Mouse (Mus musculus) hindbrain, embryonic 12.5 days (tissue): ENCODE measurements around the gene Il17re. TPM values are rescaled to one million over a fixed set of nuclear protein-coding genes. Genes with fewer than 3 reads are reported as not detected.
A peak's percentile ranks its signal among the peaks of the same experiment; 100 is the strongest.

ENCODE experiments used
- ATAC-seq: fragments of 200-750 bp; cut with Nextera tagmentation; 2 replicates; pipeline ENCODE4 v1.8.0; 2017; ENCODE audit warnings: moderate TSS enrichment; ENCODE audit not compliant: low FRiP score
- H3K27ac ChIP-seq: fragments of 300-500 bp; sonication (generic); 2 replicates; pipeline ENCODE4 v1.5.1; 2016; ENCODE audit warnings: mild to moderate bottlenecking
- H3K27me3 ChIP-seq: fragments of 300-500 bp; sonication (generic); 2 replicates; pipeline ENCODE4 v1.6.1; 2016; ENCODE audit warnings: mild to moderate bottlenecking
- H3K36me3 ChIP-seq: fragments of 300-500 bp; sonication (generic); 2 replicates; pipeline ENCODE4 v1.6.1; 2016; ENCODE audit warnings: mild to moderate bottlenecking
- H3K4me1 ChIP-seq: fragments of 300-500 bp; sonication (generic); 2 replicates; pipeline ENCODE4 v1.6.1; 2016
- H3K4me2 ChIP-seq: fragments of 300-500 bp; sonication (generic); replicated peaks from 2 replicates; pipeline ENCODE4 v1.6.1; 2016; ENCODE audit warnings: mild to moderate bottlenecking
- H3K4me3 ChIP-seq: fragments of 300-500 bp; sonication (generic); 2 replicates; pipeline ENCODE4 v1.5.1; 2016; ENCODE audit warnings: mild to moderate bottlenecking
- H3K9ac ChIP-seq: fragments of 300-500 bp; sonication (generic); 2 replicates; pipeline ENCODE4 v1.6.1; 2016; ENCODE audit warnings: mild to moderate bottlenecking, moderate library complexity
- H3K9me3 ChIP-seq: fragments of 300-500 bp; sonication (generic); replicated peaks from 2 replicates; pipeline ENCODE4 v1.6.1; 2016; ENCODE audit warnings: mild to moderate bottlenecking
- WGBS: fragments of 180-500 bp; shearing (Covaris S2); methylation state at CpG from one replicate; pipeline ENCODE4 v1.1.7; 2016; 5-methylcytosine and 5-hydroxymethylcytosine counted together
- polyA plus RNA-seq: library from polyadenylated mRNA; unstranded; fragments of >200 nt; fragmentation: Nextera tagmentation; extraction: Ambion mirVana; gene quantifications from 2 replicates; pipeline ENCODE4 v1.2.1, GENCODE M21; 2016

Gene Il17re
- polyA plus RNA-seq, 1 experiment from 2014 or later = 1.1 TPM

DNA sequence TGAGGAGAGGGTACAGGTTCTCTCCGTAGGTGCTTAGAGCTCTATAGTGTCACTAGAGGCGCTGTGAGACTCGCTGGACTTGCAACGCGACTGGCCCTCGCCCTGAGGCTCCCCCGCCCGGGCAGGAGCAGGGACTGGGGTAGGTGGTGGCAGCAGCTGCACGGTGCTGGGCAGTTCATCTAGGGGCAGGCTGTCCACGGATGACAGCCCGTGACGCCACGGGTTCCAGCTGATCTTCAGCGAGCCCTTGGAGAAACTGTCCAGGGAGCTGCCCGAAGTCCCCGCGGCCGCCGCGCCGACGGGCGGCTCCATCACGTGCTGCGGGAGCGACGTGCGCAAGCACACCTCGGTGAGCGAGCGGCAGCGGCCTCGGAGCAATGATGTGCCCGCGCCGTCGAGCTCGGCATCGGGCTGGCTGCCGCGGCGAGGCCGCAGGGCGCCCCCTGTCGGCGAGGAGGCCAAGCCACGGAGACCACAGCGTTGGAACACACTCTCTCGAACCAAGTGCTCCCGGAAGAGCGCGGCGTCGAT lies 36.0 kb downstream of the Il17re start:
- Histone ChIP-seq H3K27ac (peak overlapping the region; percentile 48; the same call in 1 of the 2 replicates), H3K9me3 (no peaks in the 10 kb centered on the region), H3K27me3 (peaks cover 15% of the 10 kb centered on the region), H3K36me3 (peaks cover 30% of the 10 kb centered on the region), H3K4me3 (peak overlapping the region; percentile 39), H3K4me2 (peak overlapping the region; percentile 59), H3K9ac (peak overlapping the region; percentile 56), H3K4me1 (peaks cover 19% of the 10 kb centered on the region)
- WGBS = 1% methylated on average over 54 of the region's 54 CpGs
- peak; percentile 80 for ATAC-seq

DNA sequence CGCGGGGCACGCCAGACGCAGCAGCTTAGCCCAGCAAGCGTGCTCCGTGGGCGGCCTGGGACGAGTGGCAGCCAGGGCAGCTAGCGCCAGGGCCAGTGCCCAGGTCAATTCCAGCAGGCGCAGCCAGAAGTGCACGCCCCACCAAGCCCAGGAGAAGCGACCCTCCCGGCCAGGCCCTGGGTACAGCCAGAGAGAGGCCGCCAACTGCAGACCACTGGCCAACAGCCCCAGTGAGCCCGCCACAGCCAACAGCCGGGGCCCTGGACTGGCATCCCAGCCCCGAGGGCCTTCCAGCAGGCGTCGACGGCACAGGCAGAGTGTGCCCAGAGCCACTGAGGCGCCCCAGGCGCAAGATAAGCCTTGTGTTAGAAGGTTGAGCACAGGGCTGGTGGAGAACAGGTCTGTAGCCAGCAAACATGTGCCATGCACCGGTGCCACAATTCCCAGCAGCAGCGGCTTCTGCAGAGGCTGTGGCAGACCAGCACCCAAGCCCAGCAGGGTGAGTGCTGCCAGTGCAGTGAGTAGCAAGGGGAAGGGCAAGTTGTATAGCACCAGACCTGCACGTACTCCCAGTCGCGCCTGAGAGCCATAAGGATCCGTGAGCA lies 36.9 kb downstream of the Il17re start:
- H3K4me3 ChIP-seq = peak overlapping the region; percentile 39
- H3K27ac ChIP-seq = no peak overlapping the region
- H3K4me2 ChIP-seq = peak overlapping the region; percentile 59
- peak; percentile 24 for ATAC-seq
- peaks cover 22% of the 10 kb centered on the region for H3K36me3 ChIP-seq
- H3K4me1 ChIP-seq = peaks cover 19% of the 10 kb centered on the region
- peaks cover 15% of the 10 kb centered on the region for H3K27me3 ChIP-seq
- H3K9ac ChIP-seq = peak overlapping the region; percentile 23; the same call in 1 of the 2 replicates
- 50% methylated on average over 28 of the region's 28 CpGs for WGBS
- no peaks in the 10 kb centered on the region for H3K9me3 ChIP-seq

DNA sequence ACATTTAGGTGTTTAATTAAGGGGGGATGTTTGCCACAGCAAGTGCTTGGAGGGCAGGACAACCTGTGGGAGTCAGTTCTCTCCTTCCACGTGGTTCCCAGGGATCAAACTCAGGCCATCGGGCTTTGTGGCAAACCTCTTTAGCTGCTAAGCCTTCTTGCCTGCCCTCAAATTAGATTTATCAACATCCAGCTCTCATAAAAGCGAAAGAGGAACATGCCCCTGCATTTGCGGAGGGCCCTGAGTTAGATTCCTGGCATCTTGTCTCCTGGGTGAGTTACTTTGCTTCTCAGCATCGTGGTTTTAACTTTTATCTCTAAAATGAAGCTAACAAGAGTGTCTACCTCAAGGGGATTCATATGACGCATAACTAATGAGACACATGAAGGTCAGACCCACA lies 41.1 kb downstream of the Il17re start:
- 78% methylated on average over 6 of the region's 6 CpGs for WGBS
- no peak for ATAC-seq
- Histone ChIP-seq H3K4me1 (peaks cover 23% of the 10 kb centered on the region), H3K27me3 (peaks cover 28% of the 10 kb centered on the region), H3K4me3 (no peak overlapping the region), H3K9me3 (no peaks in the 10 kb centered on the region), H3K36me3 (no peaks in the 10 kb centered on the region), H3K27ac (no peak overlapping the region), H3K9ac (no peak overlapping the region), H3K4me2 (no peak overlapping the region)

DNA sequence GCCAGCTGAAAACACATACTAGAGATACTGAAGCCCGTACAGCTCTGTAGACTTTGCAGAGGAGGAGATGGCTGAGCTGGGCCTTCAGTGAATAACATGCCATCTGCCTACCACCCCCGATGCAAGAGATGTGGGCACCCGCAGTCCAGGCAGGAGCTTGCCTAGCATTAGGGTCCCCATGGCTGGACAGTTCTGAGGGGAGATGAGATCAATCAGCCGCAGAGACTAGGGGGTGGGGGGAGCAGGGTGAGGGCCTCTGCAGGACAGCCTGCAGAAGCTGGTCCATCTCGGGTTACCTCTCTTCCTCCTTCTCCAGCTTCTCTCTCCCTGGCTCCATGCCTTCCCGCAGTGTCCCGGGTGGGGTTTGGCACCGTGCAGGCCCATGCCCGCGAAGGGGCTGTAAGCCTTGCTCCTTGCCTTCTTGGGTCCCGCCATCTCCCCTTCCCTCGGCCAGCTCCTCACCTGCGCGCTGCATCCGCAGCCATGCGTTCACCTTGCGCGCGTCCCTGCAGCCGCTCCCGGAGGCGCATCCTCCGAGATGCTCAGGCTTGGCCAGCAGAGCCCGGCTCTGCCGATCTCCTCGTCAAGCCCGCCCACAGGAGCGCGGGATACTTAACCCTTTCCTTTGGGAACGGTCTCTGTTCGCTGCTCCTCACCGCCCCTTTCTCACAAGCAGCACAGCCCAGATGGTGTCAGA lies 43.3 kb downstream of the Il17re start, which contains the start of gene Prrt3:
Gene Prrt3, minus strand, starts transcription at position 544 of the 697 bp plus-strand sequence.
- Histone ChIP-seq H3K27ac (0 out of 2 replicates have a peak within 1 kb of the TSS, but pooled peaks have one; percentile 8), H3K9me3 (no peaks in the 10 kb centered on the region), H3K36me3 (no peaks in the 10 kb centered on the region), H3K4me3 (peak within 1 kb of the TSS; percentile 52), H3K27me3 (peaks cover 13% of the 10 kb centered on the region), H3K4me1 (peaks cover 7% of the 10 kb centered on the region), H3K4me2 (peak within 1 kb of the TSS; percentile 82), H3K9ac (peak within 1 kb of the TSS; percentile 74)
- 3% methylated on average over 32 of the region's 32 CpGs for WGBS
- ATAC-seq = peak; percentile 79

DNA sequence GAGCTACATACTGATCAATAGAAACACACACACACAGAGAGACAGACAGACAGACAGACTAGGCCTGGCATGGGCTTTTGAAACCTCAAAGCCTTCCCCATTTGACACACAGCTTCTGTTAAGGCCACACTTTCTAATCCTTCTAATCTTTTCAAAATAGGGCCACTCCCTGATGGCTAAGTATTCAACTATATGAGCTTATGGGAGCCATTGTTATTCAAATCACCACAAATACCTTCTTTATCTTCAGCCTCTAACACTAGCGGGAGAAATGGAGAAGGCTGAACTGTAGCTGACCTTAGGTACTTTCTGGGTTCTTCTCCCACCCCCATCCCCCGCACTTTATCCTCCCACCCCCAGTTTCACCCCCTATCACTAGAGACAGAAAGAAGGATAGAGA lies 44.5 kb downstream of the Il17re start:
- H3K27me3 ChIP-seq = peaks cover 13% of the 10 kb centered on the region
- H3K9ac ChIP-seq = no peak overlapping the region
- no peak overlapping the region for H3K4me3 ChIP-seq
- H3K9me3 ChIP-seq = no peaks in the 10 kb centered on the region
- no peaks in the 10 kb centered on the region for H3K36me3 ChIP-seq
- H3K4me1 ChIP-seq = peaks cover 8% of the 10 kb centered on the region
- ATAC-seq = no peak
- WGBS = 65% methylated on average over 2 of the region's 2 CpGs
- no peak overlapping the region for H3K27ac ChIP-seq
- no peak overlapping the region for H3K4me2 ChIP-seq

DNA sequence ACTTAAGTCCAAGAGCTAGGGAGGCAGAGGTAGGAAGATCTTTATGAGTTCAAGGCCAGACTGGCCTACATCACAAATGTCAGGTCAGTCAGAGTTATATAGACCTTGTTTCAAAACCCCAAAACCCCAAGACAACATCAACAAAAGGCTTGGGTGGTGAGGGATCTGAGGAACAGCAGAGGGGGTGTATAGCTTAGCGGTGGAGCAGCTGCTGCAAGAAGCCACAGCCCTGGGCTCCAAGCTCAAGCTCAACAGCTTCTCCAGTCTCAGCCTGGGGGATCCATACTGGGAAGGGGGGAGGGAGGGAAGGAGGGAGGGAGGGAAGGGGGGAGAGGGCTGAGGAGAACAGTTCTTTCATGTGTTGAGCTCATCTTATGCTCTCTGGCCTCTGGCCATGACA lies 47.4 kb downstream of the Il17re start:
- Histone ChIP-seq H3K4me2 (no peak overlapping the region), H3K27me3 (peaks cover 7% of the 10 kb centered on the region), H3K4me3 (no peak overlapping the region), H3K36me3 (no peaks in the 10 kb centered on the region), H3K27ac (no peak overlapping the region), H3K9me3 (no peaks in the 10 kb centered on the region), H3K4me1 (peaks cover 13% of the 10 kb centered on the region), H3K9ac (no peak overlapping the region)
- 80% methylated on average over 1 of the region's 1 CpGs for WGBS
- ATAC-seq = no peak

DNA sequence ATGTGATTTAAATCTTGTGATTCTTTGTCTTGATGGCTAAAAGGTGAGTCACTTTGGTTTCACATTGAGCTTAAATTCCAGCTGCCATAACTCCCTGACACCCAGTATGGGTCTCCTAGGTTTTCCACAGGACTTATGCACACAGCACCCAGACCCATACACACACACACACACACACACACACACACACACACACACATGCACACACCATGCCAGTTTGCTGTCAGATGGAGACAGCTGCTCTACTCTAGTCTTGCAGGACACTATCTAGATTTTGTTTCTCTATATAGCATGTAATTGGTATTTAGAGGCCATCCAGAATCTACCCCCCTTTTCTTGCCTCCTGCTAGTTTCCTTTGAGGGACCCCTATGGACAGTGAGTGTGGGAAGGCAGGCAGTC lies 48.8 kb downstream of the Il17re start:
- no peaks in the 10 kb centered on the region; the same call in 1 of the 2 replicates for H3K27me3 ChIP-seq
- 0 out of 2 replicates have a peak, but pooled peaks cover 5% of the 10 kb centered on the region for H3K4me1 ChIP-seq
- no peak overlapping the region for H3K4me3 ChIP-seq
- H3K9me3 ChIP-seq = no peaks in the 10 kb centered on the region
- H3K9ac ChIP-seq = no peak overlapping the region
- no peaks in the 10 kb centered on the region for H3K36me3 ChIP-seq
- no peak overlapping the region for H3K27ac ChIP-seq
- no peak for ATAC-seq
- H3K4me2 ChIP-seq = no peak overlapping the region

DNA sequence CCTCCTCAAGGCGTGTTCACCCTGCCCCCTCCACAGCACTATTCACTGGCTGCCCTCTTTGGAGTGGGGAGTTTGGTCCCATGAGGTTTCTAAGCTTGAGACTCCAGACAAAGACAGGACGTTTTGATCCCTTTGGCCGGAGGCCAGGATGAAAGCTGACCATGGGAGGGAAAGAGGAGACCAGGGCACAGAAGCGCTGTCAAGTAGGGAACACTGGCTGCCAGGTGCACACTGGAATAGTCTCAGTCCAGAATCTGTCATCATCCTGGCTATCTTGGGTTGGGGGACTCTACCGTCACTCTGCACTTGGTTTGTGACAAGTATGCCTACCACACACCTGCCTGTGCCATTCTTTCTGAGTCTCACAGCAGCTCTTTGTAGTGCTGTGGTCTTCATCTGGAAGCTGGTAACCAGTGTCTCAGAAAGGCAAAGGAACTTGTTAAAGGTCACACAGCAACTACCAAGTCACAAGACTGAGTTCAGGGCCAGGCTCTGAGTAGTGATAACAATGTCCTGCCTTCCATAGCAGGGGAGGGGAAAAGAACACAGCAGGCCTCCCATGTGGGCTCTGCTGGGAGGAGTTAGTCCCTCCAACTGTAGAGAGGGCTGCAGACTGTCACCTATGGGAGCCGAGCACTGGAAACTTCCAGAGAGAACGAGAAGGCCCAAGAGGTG lies 50.1 kb downstream of the Il17re start:
- no peak overlapping the region for H3K27ac ChIP-seq

DNA sequence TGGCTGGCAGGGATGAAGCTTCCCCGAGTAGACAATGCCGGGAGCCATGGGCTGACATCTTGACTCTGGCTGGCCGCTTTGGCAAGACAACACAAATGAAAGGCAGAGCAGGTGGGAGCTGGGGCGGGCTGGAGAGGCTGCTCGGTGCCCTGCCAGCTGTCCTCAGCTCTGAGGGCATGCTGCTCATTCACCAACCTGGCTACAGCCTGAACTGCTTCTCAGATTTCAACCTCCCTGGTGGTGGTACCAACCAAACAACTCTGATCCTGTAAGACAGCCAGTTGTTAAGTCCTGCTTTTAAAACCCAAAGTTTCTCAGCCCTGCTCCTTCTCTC lies 50.6 kb downstream of the Il17re start:
- no peak overlapping the region for H3K9ac ChIP-seq
- no peak overlapping the region for H3K27ac ChIP-seq
- no peaks in the 10 kb centered on the region for H3K9me3 ChIP-seq
- no peaks in the 10 kb centered on the region for H3K27me3 ChIP-seq
- 0 out of 2 replicates have a peak, but pooled peaks cover 5% of the 10 kb centered on the region for H3K4me1 ChIP-seq
- no peak for ATAC-seq
- peaks cover 9% of the 10 kb centered on the region for H3K36me3 ChIP-seq
- 51% methylated on average over 5 of the region's 5 CpGs for WGBS
- H3K4me3 ChIP-seq = no peak overlapping the region
- H3K4me2 ChIP-seq = no peak overlapping the region

More for the DNA sequence above, 50.1 kb downstream of the Il17re start:
- Histone ChIP-seq H3K4me3 (no peak overlapping the region), H3K4me2 (no peak overlapping the region), H3K36me3 (peaks cover 4% of the 10 kb centered on the region), H3K9me3 (no peaks in the 10 kb centered on the region), H3K4me1 (0 out of 2 replicates have a peak, but pooled peaks cover 5% of the 10 kb centered on the region), H3K27me3 (no peaks in the 10 kb centered on the region), H3K9ac (no peak overlapping the region)
- WGBS = 61% methylated on average over 7 of the region's 7 CpGs
- ATAC-seq = no peak

DNA sequence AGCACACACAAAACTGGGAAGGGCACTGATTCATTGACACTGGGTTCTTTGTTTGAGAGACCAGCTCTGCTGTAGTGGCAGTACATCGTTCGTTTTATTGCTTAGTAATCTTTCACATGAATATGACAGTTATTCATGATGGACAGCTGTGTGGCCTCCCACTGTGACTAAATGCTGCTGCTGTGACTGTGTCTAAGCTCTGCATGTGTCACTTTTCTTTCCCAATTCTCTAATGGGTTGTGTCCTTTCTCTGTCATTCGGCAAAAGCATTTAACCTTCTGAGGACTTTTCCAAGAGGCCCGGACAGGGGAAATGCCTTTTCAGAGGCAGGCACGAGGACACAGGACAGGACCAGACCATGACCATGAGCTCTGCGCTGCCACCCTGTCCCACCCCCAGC lies 55.7 kb downstream of the Il17re start:
- no peak overlapping the region for H3K27ac ChIP-seq
- no peaks in the 10 kb centered on the region for H3K4me1 ChIP-seq
- 90% methylated on average over 6 of the region's 6 CpGs for WGBS
- no peak for ATAC-seq
- no peaks in the 10 kb centered on the region for H3K9me3 ChIP-seq
- H3K27me3 ChIP-seq = no peaks in the 10 kb centered on the region
- no peak overlapping the region for H3K4me2 ChIP-seq
- H3K4me3 ChIP-seq = no peak overlapping the region
- peaks cover 58% of the 10 kb centered on the region for H3K36me3 ChIP-seq
- no peak overlapping the region for H3K9ac ChIP-seq

DNA sequence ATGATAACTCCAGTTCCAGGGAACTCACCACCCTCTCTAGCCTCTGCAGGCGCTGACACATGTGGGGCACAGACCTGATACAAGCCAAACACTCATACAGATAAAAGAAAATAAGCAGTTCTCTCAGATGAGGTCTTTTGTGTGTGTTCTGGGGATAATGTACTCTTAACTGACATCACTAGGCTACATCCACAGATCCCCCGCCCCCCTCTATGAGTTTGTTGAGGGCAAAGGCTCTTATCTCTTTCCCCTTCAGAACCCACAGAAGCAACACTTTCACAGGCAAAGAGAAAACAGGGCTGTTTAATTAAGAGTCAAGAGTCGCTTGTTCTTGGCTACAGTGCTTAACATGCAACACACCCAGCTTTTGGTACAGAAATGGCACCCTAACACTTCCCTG lies 56.3 kb downstream of the Il17re start:
- Histone ChIP-seq H3K9ac (no peak overlapping the region), H3K4me3 (no peak overlapping the region), H3K4me1 (no peaks in the 10 kb centered on the region), H3K27ac (no peak overlapping the region), H3K36me3 (peaks cover 65% of the 10 kb centered on the region), H3K4me2 (no peak overlapping the region), H3K27me3 (no peaks in the 10 kb centered on the region), H3K9me3 (no peaks in the 10 kb centered on the region)
- 95% methylated on average over 3 of the region's 3 CpGs for WGBS
- no peak for ATAC-seq

DNA sequence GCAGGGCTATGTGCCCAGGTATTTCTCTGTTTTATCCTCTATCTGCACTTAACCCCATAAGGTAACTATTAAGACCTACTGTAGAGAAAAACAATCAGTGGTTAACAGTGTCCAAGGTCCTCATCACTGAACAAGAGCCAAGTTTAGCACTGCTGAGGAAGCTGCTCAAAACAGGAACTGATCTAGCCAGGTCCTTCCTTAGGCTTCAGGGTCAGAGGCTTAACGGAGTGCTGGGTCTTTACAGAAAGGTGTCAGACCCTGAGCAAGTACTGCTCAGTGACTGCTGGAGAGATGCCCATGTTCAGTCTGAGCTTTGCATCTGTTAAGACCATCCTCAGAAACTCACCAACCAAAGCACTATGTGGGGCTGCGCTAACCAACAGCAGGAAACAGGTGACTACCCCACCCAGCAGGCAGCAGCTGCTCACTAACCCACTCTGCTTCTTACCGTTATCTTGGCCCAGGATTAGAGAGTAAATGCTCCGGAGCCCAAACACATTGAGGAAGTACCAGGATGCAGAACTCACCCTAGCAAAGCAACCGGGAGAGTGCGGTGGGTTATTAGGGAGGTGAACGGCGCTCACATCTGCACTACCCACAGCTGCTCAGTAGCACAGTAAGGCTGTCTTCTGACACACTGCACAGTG lies 59.3 kb downstream of the Il17re start:
- peaks cover 91% of the 10 kb centered on the region for H3K36me3 ChIP-seq
- H3K4me2 ChIP-seq = no peak overlapping the region
- H3K4me3 ChIP-seq = no peak overlapping the region
- H3K4me1 ChIP-seq = no peaks in the 10 kb centered on the region
- no peaks in the 10 kb centered on the region for H3K27me3 ChIP-seq
- no peak overlapping the region for H3K27ac ChIP-seq
- 98% methylated on average over 8 of the region's 8 CpGs for WGBS
- no peak for ATAC-seq
- H3K9me3 ChIP-seq = no peaks in the 10 kb centered on the region
- no peak overlapping the region for H3K9ac ChIP-seq
